Mouse (Mus musculus): Measurements from ENCODE around the gene 4930550C14Rik. TPM values are rescaled to one million over a fixed set of nuclear protein-coding genes. Genes with fewer than 3 reads are reported as not detected.

The 4930550C14Rik gene
- polyA plus RNA-seq (2014; fragmentation: Nextera tagmentation; extraction: Ambion mirVana), result 0.16 and 0.49 TPM in 2 replicates

- H3K4me3 ChIP-seq (ENCODE audit: low read depth, low read length), result no peak within 1 kb of the TSS
- no peaks in the 10 kb centered on the region for H3K36me3 ChIP-seq (ENCODE audit: control insufficient read depth, insufficient read depth, low read length)
- 6% methylated on average over 11 of the region's 11 CpGs for WGBS
- H3K9ac ChIP-seq (replicated peaks; ENCODE audit: low read depth, low read length), result no peak within 1 kb of the TSS
- no peaks in the 10 kb centered on the region for H3K9me3 ChIP-seq (ENCODE audit: control insufficient read depth, low read length)
- H3K4me2 ChIP-seq (ENCODE audit: low read depth, low read length), result peak within 1 kb of the TSS; percentile 34
- peak within 1 kb of the TSS; percentile 57; the same call in 1 of the 2 replicates for H3K27ac ChIP-seq (ENCODE audit: low read depth, low read length)
- ATAC-seq (ENCODE audit: low read depth), result no peak
- H3K4me1 ChIP-seq (ENCODE audit: control insufficient read depth, insufficient read depth, low read length), result peaks cover 12% of the 10 kb centered on the region; the same call in 1 of the 2 replicates
- H3K27me3 ChIP-seq (ENCODE audit: control insufficient read depth, insufficient read depth, low read length), result no peaks in the 10 kb centered on the region
Observed at GRCm38 (mm10) chr9:53402291-53402711, at the start of gene 4930550C14Rik. Gene 4930550C14Rik, plus strand, starts transcription at chr9:53402325.

- Histone ChIP-seq H3K9ac (replicated peaks; ENCODE audit: low read depth, low read length) (no peak overlapping the region), H3K27me3 (ENCODE audit: control insufficient read depth, insufficient read depth, low read length) (no peaks in the 10 kb centered on the region), H3K36me3 (ENCODE audit: control insufficient read depth, insufficient read depth, low read length) (no peaks in the 10 kb centered on the region), H3K4me3 (ENCODE audit: low read depth, low read length) (no peak overlapping the region), H3K9me3 (ENCODE audit: control insufficient read depth, low read length) (no peaks in the 10 kb centered on the region), H3K4me1 (ENCODE audit: control insufficient read depth, insufficient read depth, low read length) (no peaks in the 10 kb centered on the region), H3K4me2 (ENCODE audit: low read depth, low read length) (no peak overlapping the region), H3K27ac (ENCODE audit: low read depth, low read length) (no peak overlapping the region)
- ATAC-seq (ENCODE audit: low read depth), result no peak
- 93% methylated on average over 5 of the region's 5 CpGs for WGBS
Observed at GRCm38 (mm10) chr9:53353161-53353560, 49.0 kb upstream of the 4930550C14Rik start.

- Histone ChIP-seq H3K4me3 (ENCODE audit: low read depth, low read length) (no peak overlapping the region), H3K27me3 (ENCODE audit: control insufficient read depth, insufficient read depth, low read length) (no peaks in the 10 kb centered on the region), H3K36me3 (ENCODE audit: control insufficient read depth, insufficient read depth, low read length) (no peaks in the 10 kb centered on the region), H3K4me1 (ENCODE audit: control insufficient read depth, insufficient read depth, low read length) (no peaks in the 10 kb centered on the region), H3K4me2 (ENCODE audit: low read depth, low read length) (no peak overlapping the region), H3K9ac (replicated peaks; ENCODE audit: low read depth, low read length) (no peak overlapping the region), H3K27ac (ENCODE audit: low read depth, low read length) (no peak overlapping the region), H3K9me3 (ENCODE audit: control insufficient read depth, low read length) (no peaks in the 10 kb centered on the region)
- ATAC-seq (ENCODE audit: low read depth), result no peak
- WGBS, result 70% methylated on average over 14 of the region's 14 CpGs
Observed at GRCm38 (mm10) chr9:53356219-53357155, 45.6 kb upstream of the 4930550C14Rik start.

- H3K36me3 ChIP-seq (ENCODE audit: control insufficient read depth, insufficient read depth, low read length), result no peaks in the 10 kb centered on the region
- H3K9me3 ChIP-seq (ENCODE audit: control insufficient read depth, low read length), result no peaks in the 10 kb centered on the region
- H3K27me3 ChIP-seq (ENCODE audit: control insufficient read depth, insufficient read depth, low read length), result no peaks in the 10 kb centered on the region
- WGBS, result 83% methylated on average over 3 of the region's 3 CpGs
- ATAC-seq (ENCODE audit: low read depth), result no peak
- no peak overlapping the region for H3K9ac ChIP-seq (replicated peaks; ENCODE audit: low read depth, low read length)
- H3K27ac ChIP-seq (ENCODE audit: low read depth, low read length), result no peak overlapping the region
- no peak overlapping the region for H3K4me3 ChIP-seq (ENCODE audit: low read depth, low read length)
- H3K4me1 ChIP-seq (ENCODE audit: control insufficient read depth, insufficient read depth, low read length), result no peaks in the 10 kb centered on the region
- H3K4me2 ChIP-seq (ENCODE audit: low read depth, low read length), result no peak overlapping the region
Observed at GRCm38 (mm10) chr9:53371339-53371738, 30.8 kb upstream of the 4930550C14Rik start.

GRCm38 (mm10) chr9:53375907-53376306, 26.2 kb upstream of the 4930550C14Rik start:
- ATAC-seq (ENCODE audit: low read depth), result no peak
- no peak overlapping the region for H3K4me2 ChIP-seq (ENCODE audit: low read depth, low read length)
- H3K9ac ChIP-seq (replicated peaks; ENCODE audit: low read depth, low read length), result no peak overlapping the region
- WGBS, result 73% methylated on average over 4 of the region's 4 CpGs
- H3K4me1 ChIP-seq (ENCODE audit: control insufficient read depth, insufficient read depth, low read length), result no peaks in the 10 kb centered on the region
- no peaks in the 10 kb centered on the region for H3K36me3 ChIP-seq (ENCODE audit: control insufficient read depth, insufficient read depth, low read length)
- no peak overlapping the region for H3K4me3 ChIP-seq (ENCODE audit: low read depth, low read length)
- no peaks in the 10 kb centered on the region for H3K9me3 ChIP-seq (ENCODE audit: control insufficient read depth, low read length)
- no peak overlapping the region for H3K27ac ChIP-seq (ENCODE audit: low read depth, low read length)
- no peaks in the 10 kb centered on the region for H3K27me3 ChIP-seq (ENCODE audit: control insufficient read depth, insufficient read depth, low read length)

- Histone ChIP-seq H3K4me2 (ENCODE audit: low read depth, low read length) (no peak overlapping the region), H3K9ac (replicated peaks; ENCODE audit: low read depth, low read length) (no peak overlapping the region), H3K27ac (ENCODE audit: low read depth, low read length) (no peak overlapping the region), H3K36me3 (ENCODE audit: control insufficient read depth, insufficient read depth, low read length) (no peaks in the 10 kb centered on the region), H3K4me3 (ENCODE audit: low read depth, low read length) (no peak overlapping the region), H3K4me1 (ENCODE audit: control insufficient read depth, insufficient read depth, low read length) (no peaks in the 10 kb centered on the region), H3K9me3 (ENCODE audit: control insufficient read depth, low read length) (no peaks in the 10 kb centered on the region), H3K27me3 (ENCODE audit: control insufficient read depth, insufficient read depth, low read length) (no peaks in the 10 kb centered on the region)
- ATAC-seq (ENCODE audit: low read depth), result no peak
- WGBS, result 87% methylated on average over 13 of the region's 13 CpGs
Observed at GRCm38 (mm10) chr9:53376820-53377219, 25.3 kb upstream of the 4930550C14Rik start.

- 68% methylated on average over 5 of the region's 5 CpGs for WGBS
Observed at GRCm38 (mm10) chr9:53377597-53377996, 24.5 kb upstream of the 4930550C14Rik start.

GRCm38 (mm10) chr9:53378171-53378570, 24.0 kb upstream of the 4930550C14Rik start:
- H3K27me3 ChIP-seq (ENCODE audit: control insufficient read depth, insufficient read depth, low read length), result no peaks in the 10 kb centered on the region
- no peak overlapping the region for H3K4me2 ChIP-seq (ENCODE audit: low read depth, low read length)
- 85% methylated on average over 3 of the region's 3 CpGs for whole genome bisulfite sequencing
- H3K9ac ChIP-seq (replicated peaks; ENCODE audit: low read depth, low read length), result no peak overlapping the region
- H3K9me3 ChIP-seq (ENCODE audit: control insufficient read depth, low read length), result no peaks in the 10 kb centered on the region
- no peak overlapping the region for H3K4me3 ChIP-seq (ENCODE audit: low read depth, low read length)
- H3K4me1 ChIP-seq (ENCODE audit: control insufficient read depth, insufficient read depth, low read length), result no peaks in the 10 kb centered on the region
- ATAC-seq (ENCODE audit: low read depth), result no peak
- H3K27ac ChIP-seq (ENCODE audit: low read depth, low read length), result no peak overlapping the region
- no peaks in the 10 kb centered on the region for H3K36me3 ChIP-seq (ENCODE audit: control insufficient read depth, insufficient read depth, low read length)

More at GRCm38 (mm10) chr9:53377597-53377996, 24.5 kb upstream of the 4930550C14Rik start:
- no peak overlapping the region for H3K4me2 ChIP-seq (ENCODE audit: low read depth, low read length)
- no peak overlapping the region for H3K9ac ChIP-seq (replicated peaks; ENCODE audit: low read depth, low read length)
- no peak overlapping the region for H3K27ac ChIP-seq (ENCODE audit: low read depth, low read length)
- no peak overlapping the region for H3K4me3 ChIP-seq (ENCODE audit: low read depth, low read length)
- no peak for ATAC-seq (ENCODE audit: low read depth)
- no peaks in the 10 kb centered on the region for H3K27me3 ChIP-seq (ENCODE audit: control insufficient read depth, insufficient read depth, low read length)
- H3K9me3 ChIP-seq (ENCODE audit: control insufficient read depth, low read length), result no peaks in the 10 kb centered on the region
- H3K36me3 ChIP-seq (ENCODE audit: control insufficient read depth, insufficient read depth, low read length), result no peaks in the 10 kb centered on the region
- H3K4me1 ChIP-seq (ENCODE audit: control insufficient read depth, insufficient read depth, low read length), result no peaks in the 10 kb centered on the region

GRCm38 (mm10) chr9:53380595-53380994, 21.5 kb upstream of the 4930550C14Rik start:
- H3K4me2 ChIP-seq (ENCODE audit: low read depth, low read length), result no peak overlapping the region
- H3K27ac ChIP-seq (ENCODE audit: low read depth, low read length), result no peak overlapping the region
- H3K4me1 ChIP-seq (ENCODE audit: control insufficient read depth, insufficient read depth, low read length), result no peaks in the 10 kb centered on the region
- no peaks in the 10 kb centered on the region for H3K9me3 ChIP-seq (ENCODE audit: control insufficient read depth, low read length)
- H3K27me3 ChIP-seq (ENCODE audit: control insufficient read depth, insufficient read depth, low read length), result no peaks in the 10 kb centered on the region
- WGBS, result 85% methylated on average over 2 of the region's 2 CpGs
- no peaks in the 10 kb centered on the region for H3K36me3 ChIP-seq (ENCODE audit: control insufficient read depth, insufficient read depth, low read length)
- no peak overlapping the region for H3K9ac ChIP-seq (replicated peaks; ENCODE audit: low read depth, low read length)
- no peak for ATAC-seq (ENCODE audit: low read depth)
- H3K4me3 ChIP-seq (ENCODE audit: low read depth, low read length), result no peak overlapping the region

All from neural tube, embryonic 14.5 days (tissue).